22 mouse cellular contexts compared by ENCODE assay signal in genomic region chr10:9557092-9557491, GRCm38 (mm10).
A peak's percentile ranks its signal among the peaks of the same experiment; 100 is the strongest.
DNase-seq lines count a peak whose midpoint lies in the region; ATAC-seq lines count a peak whose summit lies in the region.
"Had no signal": no experiment of that assay in that cellular context is flagged by ENCODE, and none has a peak within 500 bp of the region (broad histone marks: within the 10 kb centered on the region; RNA-seq: fewer than 3 reads in every experiment).

No protein-coding gene starts in this region.

- 0 out of 2 replicates have a peak overlapping the region, but pooled peaks have one; percentile 61 for H3K27ac ChIP-seq in kidney, embryonic 15.5 days
- H3K27ac ChIP-seq in midbrain, embryonic 11.5 days (ENCODE audit: low read depth, low read length): peak overlapping the region; percentile 48; the same call in 1 of the 2 replicates
- no peak overlapping the region for H3K27ac ChIP-seq in midbrain, embryonic 14.5 days (replicated peaks; ENCODE audit: low read depth, low read length)
- H3K27ac ChIP-seq in limb, embryonic 15.5 days: peak overlapping the region; percentile 50; the same call in 1 of the 2 replicates
- H3K27ac ChIP-seq in hindbrain, embryonic 11.5 days (ENCODE audit: low read depth, low read length): no peak overlapping the region
- H3K27ac ChIP-seq: embryonic facial prominence, embryonic 12.5 days; hindbrain, embryonic 15.5 days had no signal

- no peak overlapping the region for H3K4me3 ChIP-seq in kidney, embryonic 15.5 days (replicated peaks)
- H3K4me3 ChIP-seq in midbrain, embryonic 11.5 days (ENCODE audit: low read depth, low read length): no peak overlapping the region
- H3K4me3 ChIP-seq in midbrain, embryonic 14.5 days (replicated peaks; ENCODE audit: low read depth, low read length): no peak overlapping the region
- H3K4me3 ChIP-seq in limb, embryonic 15.5 days: no peak overlapping the region
- no peak overlapping the region for H3K4me3 ChIP-seq in hindbrain, embryonic 11.5 days (ENCODE audit: low read depth, low read length)
- H3K4me3 ChIP-seq: embryonic facial prominence, embryonic 12.5 days; hindbrain, embryonic 15.5 days; layer of hippocampus, adult 2 months; megakaryocyte, embryonic 14.5 days; myocyte had no signal

- ATAC-seq in kidney, embryonic 15.5 days (replicated peaks; ENCODE audit: low FRiP score): no peak
- no peak for ATAC-seq in midbrain, embryonic 11.5 days (ENCODE audit: low FRiP score)
- ATAC-seq in midbrain, embryonic 14.5 days (ENCODE audit: low FRiP score, low TSS enrichment): no peak
- no peak for ATAC-seq in limb, embryonic 15.5 days (ENCODE audit: insufficient number of reproducible peaks, low FRiP score, low TSS enrichment, low read depth)
- no peak for ATAC-seq in hindbrain, embryonic 11.5 days (ENCODE audit: low FRiP score)
- ATAC-seq: Patski had no signal

- peaks cover 5% of the 10 kb centered on the region; the same call in 1 of the 2 replicates for H3K4me1 ChIP-seq in kidney, embryonic 15.5 days
- H3K4me1 ChIP-seq in midbrain, embryonic 11.5 days (ENCODE audit: control insufficient read depth, insufficient read depth, low read length): peaks cover 3% of the 10 kb centered on the region; the same call in 1 of the 2 replicates
- H3K4me1 ChIP-seq in midbrain, embryonic 14.5 days (ENCODE audit: control insufficient read depth, insufficient read depth, low read length): no peaks in the 10 kb centered on the region
- no peaks in the 10 kb centered on the region for H3K4me1 ChIP-seq in limb, embryonic 15.5 days
- H3K4me1 ChIP-seq in hindbrain, embryonic 11.5 days (replicated peaks; ENCODE audit: control insufficient read depth, insufficient read depth, low read length): no peaks in the 10 kb centered on the region
- H3K4me1 ChIP-seq: embryonic facial prominence, embryonic 12.5 days; hindbrain, embryonic 15.5 days; megakaryocyte, embryonic 14.5 days had no signal

- 38% methylated on average over 1 of the region's 1 CpGs for WGBS in kidney, embryonic 15.5 days
- 57% methylated on average over 1 of the region's 1 CpGs for WGBS in midbrain, embryonic 11.5 days
- 39% methylated on average over 1 of the region's 1 CpGs for WGBS in midbrain, embryonic 14.5 days
- WGBS in limb, embryonic 15.5 days: 31% methylated on average over 1 of the region's 1 CpGs
- WGBS in hindbrain, embryonic 11.5 days: 64% methylated on average over 1 of the region's 1 CpGs

- H3K36me3 ChIP-seq in kidney, embryonic 15.5 days: no peaks in the 10 kb centered on the region
- H3K36me3 ChIP-seq in midbrain, embryonic 11.5 days (ENCODE audit: control insufficient read depth, insufficient read depth, low read length): no peaks in the 10 kb centered on the region
- H3K36me3 ChIP-seq in midbrain, embryonic 14.5 days (ENCODE audit: control insufficient read depth, insufficient read depth, low read length): no peaks in the 10 kb centered on the region
- H3K36me3 ChIP-seq in limb, embryonic 15.5 days: no peaks in the 10 kb centered on the region
- H3K36me3 ChIP-seq in hindbrain, embryonic 11.5 days (ENCODE audit: control insufficient read depth, insufficient read depth, low read length): no peaks in the 10 kb centered on the region
- H3K36me3 ChIP-seq: embryonic facial prominence, embryonic 12.5 days; hindbrain, embryonic 15.5 days had no signal

- H3K27me3 ChIP-seq in kidney, embryonic 15.5 days: no peaks in the 10 kb centered on the region
- no peaks in the 10 kb centered on the region for H3K27me3 ChIP-seq in midbrain, embryonic 11.5 days (ENCODE audit: control insufficient read depth, insufficient read depth, low read length)
- no peaks in the 10 kb centered on the region for H3K27me3 ChIP-seq in midbrain, embryonic 14.5 days (ENCODE audit: control insufficient read depth, insufficient read depth, low read length)
- no peaks in the 10 kb centered on the region for H3K27me3 ChIP-seq in limb, embryonic 15.5 days
- H3K27me3 ChIP-seq in hindbrain, embryonic 11.5 days (ENCODE audit: control insufficient read depth, insufficient read depth, low read length): no peaks in the 10 kb centered on the region
- H3K27me3 ChIP-seq: embryonic facial prominence, embryonic 12.5 days; hindbrain, embryonic 15.5 days; megakaryocyte, embryonic 14.5 days had no signal

- H3K9ac ChIP-seq in kidney, embryonic 15.5 days: no peak overlapping the region
- H3K9ac ChIP-seq in midbrain, embryonic 11.5 days (ENCODE audit: low read length): no peak overlapping the region
- no peak overlapping the region for H3K9ac ChIP-seq in midbrain, embryonic 14.5 days (replicated peaks; ENCODE audit: low read length)
- no peak overlapping the region for H3K9ac ChIP-seq in limb, embryonic 15.5 days
- H3K9ac ChIP-seq in hindbrain, embryonic 11.5 days (ENCODE audit: low read depth, low read length): no peak overlapping the region
- H3K9ac ChIP-seq: embryonic facial prominence, embryonic 12.5 days; hindbrain, embryonic 15.5 days had no signal

- no peak for DNase-seq in kidney, postnatal 36 days
- no peak for DNase-seq in midbrain, embryonic 11.5 days (ENCODE audit: low spot score, missing footprints)
- no peak for DNase-seq in midbrain, embryonic 14.5 days
- DNase-seq in NIH3T3 (ENCODE audit: low read depth): peak; percentile 42
- no peak for DNase-seq in hindbrain, embryonic 11.5 days (ENCODE audit: low spot score)
- DNase-seq: adrenal gland, postnatal 10 days; cerebellum, adult 9-11 months; heart, adult 18-20 months; heart, postnatal 36 days; kidney, adult 18-20 months; kidney, postnatal 10 days; lung, adult 2 months; thymus, postnatal 14 days had no signal

- H3K4me2 ChIP-seq in kidney, embryonic 15.5 days: no peak overlapping the region
- no peak overlapping the region for H3K4me2 ChIP-seq in midbrain, embryonic 11.5 days
- no peak overlapping the region for H3K4me2 ChIP-seq in midbrain, embryonic 14.5 days (ENCODE audit: low read length)
- no peak overlapping the region for H3K4me2 ChIP-seq in limb, embryonic 15.5 days
- no peak overlapping the region for H3K4me2 ChIP-seq in hindbrain, embryonic 11.5 days (replicated peaks; ENCODE audit: low read depth, low read length)
- H3K4me2 ChIP-seq: embryonic facial prominence, embryonic 12.5 days; hindbrain, embryonic 15.5 days; liver, embryonic 11.5 days had no signal

- no peaks in the 10 kb centered on the region for H3K9me3 ChIP-seq in kidney, embryonic 15.5 days (replicated peaks)
- no peaks in the 10 kb centered on the region for H3K9me3 ChIP-seq in midbrain, embryonic 11.5 days (ENCODE audit: control insufficient read depth, low read length)
- no peaks in the 10 kb centered on the region for H3K9me3 ChIP-seq in midbrain, embryonic 14.5 days (ENCODE audit: control insufficient read depth, low read length)
- no peaks in the 10 kb centered on the region for H3K9me3 ChIP-seq in limb, embryonic 15.5 days
- no peaks in the 10 kb centered on the region for H3K9me3 ChIP-seq in hindbrain, embryonic 11.5 days (ENCODE audit: control insufficient read depth, low read length)
- H3K9me3 ChIP-seq: embryonic facial prominence, embryonic 12.5 days; hindbrain, embryonic 15.5 days; megakaryocyte, embryonic 14.5 days had no signal

Comparison
In these comparisons a context has a peak if more than half of its experiments do, and no peak if none do; other contexts are left out.
1. H3K27ac ChIP-seq: peak in kidney, embryonic 15.5 days (single experiment), midbrain, embryonic 11.5 days (single experiment) and limb, embryonic 15.5 days (single experiment); none in midbrain, embryonic 14.5 days (single experiment) and hindbrain, embryonic 11.5 days (single experiment).